Mouse (Mus musculus) embryonic facial prominence, embryonic 15.5 days (tissue): Measurements from ENCODE around the gene Anapc15-ps. TPM values are rescaled to one million over a fixed set of nuclear protein-coding genes. Genes with fewer than 3 reads are reported as not detected.

Experiments
- ATAC-seq: fragments of 200-750 bp; cut with Nextera tagmentation; 2 replicates; pipeline ENCODE4 v1.8.0; 2017; ENCODE audit warnings: low read depth, moderate TSS enrichment; ENCODE audit not compliant: insufficient number of reproducible peaks, low FRiP score, low TSS enrichment
- H3K27ac ChIP-seq: fragments of 300-500 bp; sonication (generic); replicated peaks from 2 replicates; pipeline ENCODE4 v1.5.1; 2015; ENCODE audit warnings: mild to moderate bottlenecking, inconsistent platforms
- H3K27me3 ChIP-seq: fragments of 300-500 bp; sonication (generic); 2 replicates; pipeline ENCODE4 v1.6.1; 2015; ENCODE audit warnings: inconsistent platforms
- H3K36me3 ChIP-seq: fragments of 300-500 bp; sonication (generic); 2 replicates; pipeline ENCODE4 v1.6.1; 2015; ENCODE audit warnings: mild to moderate bottlenecking, inconsistent platforms
- H3K4me1 ChIP-seq: fragments of 300-500 bp; sonication (generic); 2 replicates; pipeline ENCODE4 v1.6.1; 2015; ENCODE audit warnings: inconsistent platforms
- H3K4me2 ChIP-seq: fragments of 300-500 bp; sonication (generic); replicated peaks from 2 replicates; pipeline ENCODE4 v1.6.1; 2015; ENCODE audit warnings: mild to moderate bottlenecking, inconsistent platforms
- H3K4me3 ChIP-seq: fragments of 300-500 bp; sonication (generic); replicated peaks from 2 replicates; pipeline ENCODE4 v1.5.1; 2015; ENCODE audit warnings: mild to moderate bottlenecking, inconsistent platforms
- H3K9ac ChIP-seq: fragments of 300-500 bp; sonication (generic); 2 replicates; pipeline ENCODE4 v1.6.1; 2015; ENCODE audit warnings: inconsistent platforms
- H3K9me3 ChIP-seq: fragments of 300-500 bp; sonication (generic); replicated peaks from 2 replicates; pipeline ENCODE4 v1.6.1; 2016; ENCODE audit warnings: inconsistent platforms
- WGBS: fragments of 180-500 bp; shearing (Covaris S2); methylation state at CpG from one replicate; pipeline ENCODE4 v1.1.7; 2015; 5-methylcytosine and 5-hydroxymethylcytosine counted together
- polyA plus RNA-seq: library from polyadenylated mRNA; unstranded; fragments of >200 nt; fragmentation: Nextera tagmentation; extraction: Ambion mirVana; gene quantifications from 2 replicates; pipeline ENCODE4 v1.2.1, GENCODE M21; 2015

Gene Anapc15-ps
- polyA plus RNA-seq, 1 experiment from 2014 or later = not detected

GRCm38 (mm10) chr10:95680153-95681057 lies 7.2 kb upstream of the Anapc15-ps start:
- no peaks in the 10 kb centered on the region for H3K9me3 ChIP-seq
- H3K4me1 ChIP-seq = peaks cover 10% of the 10 kb centered on the region
- 52% methylated on average over 28 of the region's 28 CpGs for WGBS
- no peak; the same call in 1 of the 2 replicates for ATAC-seq
- H3K27me3 ChIP-seq = no peaks in the 10 kb centered on the region
- H3K36me3 ChIP-seq = no peaks in the 10 kb centered on the region
- peak overlapping the region; percentile 16 for H3K4me3 ChIP-seq
- H3K9ac ChIP-seq = no peak overlapping the region
- peak overlapping the region; percentile 19; the same call in 1 of the 2 replicates for H3K4me2 ChIP-seq
- 0 out of 2 replicates have a peak overlapping the region, but pooled peaks have one; percentile 14 for H3K27ac ChIP-seq

- H3K9ac ChIP-seq = no peak overlapping the region
- H3K27me3 ChIP-seq = no peaks in the 10 kb centered on the region
- H3K4me1 ChIP-seq = peaks cover 8% of the 10 kb centered on the region
- no peak overlapping the region for H3K27ac ChIP-seq
- H3K9me3 ChIP-seq = no peaks in the 10 kb centered on the region
- no peak for ATAC-seq
- no peak overlapping the region for H3K4me2 ChIP-seq
- H3K4me3 ChIP-seq = no peak overlapping the region
- 86% methylated on average over 5 of the region's 5 CpGs for WGBS
- H3K36me3 ChIP-seq = no peaks in the 10 kb centered on the region
Observed at GRCm38 (mm10) chr10:95679131-95679530, 5.9 kb upstream of the Anapc15-ps start.

- no peaks in the 10 kb centered on the region for H3K27me3 ChIP-seq
- no peaks in the 10 kb centered on the region for H3K36me3 ChIP-seq
- no peak for ATAC-seq
- 86% methylated on average over 2 of the region's 2 CpGs for WGBS
- H3K9ac ChIP-seq = no peak overlapping the region
- H3K27ac ChIP-seq = no peak overlapping the region
- H3K4me2 ChIP-seq = no peak overlapping the region
- peaks cover 8% of the 10 kb centered on the region for H3K4me1 ChIP-seq
- no peak overlapping the region for H3K4me3 ChIP-seq
- no peaks in the 10 kb centered on the region for H3K9me3 ChIP-seq
Observed at GRCm38 (mm10) chr10:95678661-95679060, 5.4 kb upstream of the Anapc15-ps start.

GRCm38 (mm10) chr10:95678241-95678640 lies 5.0 kb upstream of the Anapc15-ps start:
- no peak for ATAC-seq
- H3K9ac ChIP-seq = no peak overlapping the region
- no peaks in the 10 kb centered on the region for H3K27me3 ChIP-seq
- H3K4me3 ChIP-seq = no peak overlapping the region
- 0 out of 2 replicates have a peak overlapping the region, but pooled peaks have one; percentile 39 for H3K27ac ChIP-seq
- peaks cover 8% of the 10 kb centered on the region for H3K4me1 ChIP-seq
- WGBS = 71% methylated on average over 7 of the region's 7 CpGs
- no peaks in the 10 kb centered on the region for H3K36me3 ChIP-seq
- peak overlapping the region; percentile 27; the same call in 1 of the 2 replicates for H3K4me2 ChIP-seq
- H3K9me3 ChIP-seq = no peaks in the 10 kb centered on the region

GRCm38 (mm10) chr10:95677356-95678109 lies 4.3 kb upstream of the Anapc15-ps start:
- H3K4me3 ChIP-seq = no peak overlapping the region; the same call in 1 of the 2 replicates
- no peaks in the 10 kb centered on the region for H3K36me3 ChIP-seq
- no peak for ATAC-seq
- 51% methylated on average over 22 of the region's 22 CpGs for WGBS
- H3K27me3 ChIP-seq = no peaks in the 10 kb centered on the region
- H3K9me3 ChIP-seq = no peaks in the 10 kb centered on the region
- H3K9ac ChIP-seq = no peak overlapping the region
- H3K4me2 ChIP-seq = peak overlapping the region; percentile 27
- H3K4me1 ChIP-seq = peaks cover 8% of the 10 kb centered on the region
- 0 out of 2 replicates have a peak overlapping the region, but pooled peaks have one; percentile 39 for H3K27ac ChIP-seq

- Histone ChIP-seq H3K4me1 (peaks cover 8% of the 10 kb centered on the region), H3K9ac (no peak overlapping the region), H3K4me3 (no peak overlapping the region), H3K4me2 (no peak overlapping the region), H3K27ac (no peak overlapping the region), H3K36me3 (no peaks in the 10 kb centered on the region), H3K9me3 (no peaks in the 10 kb centered on the region), H3K27me3 (no peaks in the 10 kb centered on the region)
- no peak for ATAC-seq
- WGBS = 74% methylated on average over 5 of the region's 5 CpGs
Observed at GRCm38 (mm10) chr10:95676991-95677355, 3.7 kb upstream of the Anapc15-ps start.

- no peak for ATAC-seq
- H3K9ac ChIP-seq = no peak overlapping the region
- no peaks in the 10 kb centered on the region for H3K36me3 ChIP-seq
- 90% methylated on average over 2 of the region's 2 CpGs for WGBS
- no peak overlapping the region for H3K4me2 ChIP-seq
- no peak overlapping the region for H3K27ac ChIP-seq
- no peak overlapping the region for H3K4me3 ChIP-seq
- H3K9me3 ChIP-seq = no peaks in the 10 kb centered on the region
- peaks cover 10% of the 10 kb centered on the region for H3K4me1 ChIP-seq
- H3K27me3 ChIP-seq = no peaks in the 10 kb centered on the region
Observed at GRCm38 (mm10) chr10:95676387-95676786, 3.1 kb upstream of the Anapc15-ps start.

GRCm38 (mm10) chr10:95670781-95671780 lies 2.2 kb downstream of the Anapc15-ps start:
- H3K9me3 ChIP-seq = no peaks in the 10 kb centered on the region
- no peaks in the 10 kb centered on the region for H3K36me3 ChIP-seq
- H3K4me1 ChIP-seq = peaks cover 4% of the 10 kb centered on the region; the same call in 1 of the 2 replicates
- H3K27ac ChIP-seq = 0 out of 2 replicates have a peak overlapping the region, but pooled peaks have one; percentile 11
- no peak overlapping the region for H3K4me3 ChIP-seq
- H3K4me2 ChIP-seq = no peak overlapping the region
- H3K27me3 ChIP-seq = no peaks in the 10 kb centered on the region
- 77% methylated on average over 21 of the region's 21 CpGs for WGBS
- no peak for ATAC-seq
- no peak overlapping the region for H3K9ac ChIP-seq

- Histone ChIP-seq H3K4me3 (no peak overlapping the region), H3K9ac (no peak overlapping the region), H3K9me3 (no peaks in the 10 kb centered on the region), H3K36me3 (no peaks in the 10 kb centered on the region), H3K4me1 (peaks cover 4% of the 10 kb centered on the region; the same call in 1 of the 2 replicates), H3K27me3 (no peaks in the 10 kb centered on the region), H3K4me2 (no peak overlapping the region), H3K27ac (no peak overlapping the region)
- 80% methylated on average over 4 of the region's 4 CpGs for WGBS
- no peak for ATAC-seq
Observed at GRCm38 (mm10) chr10:95669872-95670271, 3.4 kb downstream of the Anapc15-ps start.

GRCm38 (mm10) chr10:95669034-95669433 lies 4.2 kb downstream of the Anapc15-ps start:
- Histone ChIP-seq H3K4me1 (peaks cover 4% of the 10 kb centered on the region; the same call in 1 of the 2 replicates), H3K36me3 (no peaks in the 10 kb centered on the region), H3K9ac (no peak overlapping the region), H3K4me2 (no peak overlapping the region), H3K27ac (no peak overlapping the region), H3K27me3 (no peaks in the 10 kb centered on the region), H3K9me3 (no peaks in the 10 kb centered on the region), H3K4me3 (no peak overlapping the region)
- ATAC-seq = no peak
- 86% methylated on average over 3 of the region's 3 CpGs for WGBS
